8 mouse cellular contexts compared by ENCODE assay signal in the genomic region with DNA sequence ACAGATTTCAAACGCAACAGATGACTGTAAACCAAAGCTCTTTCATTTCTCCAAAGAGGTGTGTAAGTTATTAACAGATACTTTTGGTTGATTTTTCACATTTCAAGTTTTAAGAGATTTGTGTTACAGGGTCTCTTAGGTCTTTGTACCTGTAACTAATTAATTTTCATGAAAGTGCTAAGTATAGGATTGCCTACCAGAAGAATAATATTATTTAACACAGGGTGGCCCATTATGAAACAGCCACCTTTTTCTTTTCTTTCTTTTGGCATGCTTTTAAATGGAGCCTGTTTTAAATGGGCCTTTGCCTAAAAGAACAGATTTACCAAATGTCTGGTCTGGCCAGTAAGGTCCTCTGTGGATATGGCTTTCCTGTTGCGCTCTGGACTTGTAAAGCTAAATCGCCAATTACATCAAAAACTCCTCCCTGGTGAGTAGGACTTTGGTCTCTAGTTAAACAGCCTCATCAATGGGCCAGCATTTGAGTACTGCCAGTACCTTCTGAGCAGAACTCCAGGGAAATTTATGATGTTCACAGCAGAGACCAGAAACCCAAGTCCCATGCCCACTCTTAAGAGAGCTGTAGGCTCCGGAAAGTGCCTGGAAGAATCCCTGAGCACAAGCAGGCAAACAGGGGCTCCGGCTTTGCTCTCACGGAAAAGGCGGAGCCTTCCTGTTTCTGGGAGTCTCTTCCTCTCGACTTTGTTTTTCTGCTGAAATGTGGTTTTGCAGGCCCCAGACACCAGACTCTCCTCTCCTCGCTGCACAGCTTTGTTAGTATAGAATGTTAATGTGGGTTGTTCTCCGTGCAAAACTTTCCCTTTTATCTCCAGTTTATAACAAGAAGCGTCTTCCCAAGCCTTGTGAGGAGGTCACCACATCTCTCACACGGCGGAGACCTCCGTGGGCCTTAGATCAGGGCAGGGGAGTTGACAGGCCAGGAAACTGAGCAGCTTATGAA. TPM values are rescaled to one million over a fixed set of nuclear protein-coding genes. Genes with fewer than 3 reads are reported as not detected.
DNase-seq lines count a peak whose midpoint lies in the region; ATAC-seq and TF ChIP-seq lines count a peak whose summit lies in the region.

No protein-coding gene starts in this region.

- TF ChIP-seq POLR2A in liver, adult 2 months (IDR thresholded peaks at IDR 0.05; ENCODE audit: extremely low read depth, insufficient read depth, low read length): no peak

- no peak for ATAC-seq in embryonic facial prominence, embryonic 12.5 days (ENCODE audit: insufficient number of reproducible peaks, insufficient read depth, low FRiP score, low TSS enrichment)
- ATAC-seq in hindbrain, postnatal 0 days: no peak
- no peak for ATAC-seq in stomach, embryonic 16.5 days (ENCODE audit: insufficient read depth, low FRiP score)
- ATAC-seq in midbrain, embryonic 14.5 days (ENCODE audit: low FRiP score, low TSS enrichment): no peak

- no peaks in the 10 kb centered on the region for H3K9me3 ChIP-seq in embryonic facial prominence, embryonic 12.5 days
- no peaks in the 10 kb centered on the region for H3K9me3 ChIP-seq in hindbrain, postnatal 0 days (ENCODE audit: low read length)
- no peaks in the 10 kb centered on the region for H3K9me3 ChIP-seq in stomach, embryonic 16.5 days (replicated peaks; ENCODE audit: control insufficient read depth, low read length)
- no peaks in the 10 kb centered on the region for H3K9me3 ChIP-seq in midbrain, embryonic 14.5 days (ENCODE audit: control insufficient read depth, low read length)

- peaks cover 41% of the 10 kb centered on the region for H3K4me1 ChIP-seq in embryonic facial prominence, embryonic 12.5 days
- no peaks in the 10 kb centered on the region for H3K4me1 ChIP-seq in hindbrain, postnatal 0 days (ENCODE audit: insufficient read depth, low read length)
- H3K4me1 ChIP-seq in liver, adult 2 months (ENCODE audit: control insufficient read depth, insufficient read depth, low read length): peaks cover 3% of the 10 kb centered on the region; the same call in 1 of the 2 replicates
- H3K4me1 ChIP-seq in stomach, embryonic 16.5 days (ENCODE audit: control insufficient read depth, insufficient read depth, low read length): 0 out of 2 replicates have a peak, but pooled peaks cover 4% of the 10 kb centered on the region
- 0 out of 2 replicates have a peak, but pooled peaks cover 3% of the 10 kb centered on the region for H3K4me1 ChIP-seq in midbrain, embryonic 14.5 days (ENCODE audit: control insufficient read depth, insufficient read depth, low read length)

- no peak overlapping the region for H3K4me3 ChIP-seq in embryonic facial prominence, embryonic 12.5 days
- H3K4me3 ChIP-seq in hindbrain, postnatal 0 days (ENCODE audit: low read length): no peak overlapping the region
- H3K4me3 ChIP-seq in liver, adult 2 months (ENCODE audit: insufficient read depth, low read depth, low read length): no peak overlapping the region
- no peak overlapping the region for H3K4me3 ChIP-seq in stomach, embryonic 16.5 days (replicated peaks; ENCODE audit: low read length)
- no peak overlapping the region for H3K4me3 ChIP-seq in midbrain, embryonic 14.5 days (replicated peaks; ENCODE audit: low read depth, low read length)

- 37% methylated on average over 14 of the region's 14 CpGs for WGBS in embryonic facial prominence, embryonic 12.5 days
- WGBS in hindbrain, postnatal 0 days: 69% methylated on average over 14 of the region's 14 CpGs
- 52% methylated on average over 14 of the region's 14 CpGs for WGBS in liver, adult 2 months
- 60% methylated on average over 14 of the region's 14 CpGs for WGBS in stomach, embryonic 16.5 days
- WGBS in midbrain, embryonic 14.5 days: 59% methylated on average over 14 of the region's 14 CpGs

- peak; percentile 39 for DNase-seq in CD4-positive, CD25-positive, alpha-beta regulatory T cell, adult 2 months (ENCODE audit: low read depth, low spot score)
- no peak for DNase-seq in hindbrain, postnatal 0 days (ENCODE audit: low spot score)
- peak; percentile 89 for DNase-seq in liver, adult 2 months (ENCODE audit: extremely low read depth, low read depth, low spot score)
- no peak for DNase-seq in layer of hippocampus, postnatal 36 days
- DNase-seq in midbrain, embryonic 14.5 days: no peak
- DNase-seq in layer of hippocampus, postnatal 25 days (ENCODE audit: extremely low spot score in 1 of 2, low spot score in 1 of 2): no peak

- H3K4me2 ChIP-seq in embryonic facial prominence, embryonic 12.5 days (replicated peaks): no peak overlapping the region
- H3K4me2 ChIP-seq in hindbrain, postnatal 0 days (ENCODE audit: low read depth, low read length): no peak overlapping the region
- no peak overlapping the region for H3K4me2 ChIP-seq in stomach, embryonic 16.5 days (ENCODE audit: low read depth, low read length)
- no peak overlapping the region for H3K4me2 ChIP-seq in midbrain, embryonic 14.5 days (ENCODE audit: low read length)

- H3K79me2 ChIP-seq in liver, adult 2 months (ENCODE audit: control insufficient read depth, insufficient read depth, low read length): no peaks in the 10 kb centered on the region

- H3K27me3 ChIP-seq in embryonic facial prominence, embryonic 12.5 days: no peaks in the 10 kb centered on the region
- H3K27me3 ChIP-seq in hindbrain, postnatal 0 days (ENCODE audit: insufficient read depth, low read length): no peaks in the 10 kb centered on the region
- H3K27me3 ChIP-seq in liver, adult 2 months (ENCODE audit: control insufficient read depth, insufficient read depth, low read length): no peaks in the 10 kb centered on the region
- H3K27me3 ChIP-seq in stomach, embryonic 16.5 days (ENCODE audit: control insufficient read depth, insufficient read depth, low read length): no peaks in the 10 kb centered on the region
- H3K27me3 ChIP-seq in midbrain, embryonic 14.5 days (ENCODE audit: control insufficient read depth, insufficient read depth, low read length): no peaks in the 10 kb centered on the region

- peaks cover 4% of the 10 kb centered on the region for H3K36me3 ChIP-seq in embryonic facial prominence, embryonic 12.5 days
- 0 out of 2 replicates have a peak, but pooled peaks cover 7% of the 10 kb centered on the region for H3K36me3 ChIP-seq in hindbrain, postnatal 0 days (ENCODE audit: insufficient read depth, low read length)
- H3K36me3 ChIP-seq in liver, adult 2 months (ENCODE audit: control insufficient read depth, insufficient read depth, low read length): peaks cover 5% of the 10 kb centered on the region; the same call in 1 of the 2 replicates
- H3K36me3 ChIP-seq in stomach, embryonic 16.5 days (ENCODE audit: control insufficient read depth, insufficient read depth, low read length): no peaks in the 10 kb centered on the region
- 0 out of 2 replicates have a peak, but pooled peaks cover 10% of the 10 kb centered on the region for H3K36me3 ChIP-seq in midbrain, embryonic 14.5 days (ENCODE audit: control insufficient read depth, insufficient read depth, low read length)

- no peak for TF ChIP-seq CTCF in hindbrain, postnatal 0 days (IDR thresholded peaks at IDR 0.05; ENCODE audit: low read depth)
- no peak for TF ChIP-seq CTCF in liver, adult 2 months (IDR thresholded peaks at IDR 0.05; ENCODE audit: low read depth, low read length)

- H3K27ac ChIP-seq in embryonic facial prominence, embryonic 12.5 days: peak overlapping the region; percentile 83
- H3K27ac ChIP-seq in hindbrain, postnatal 0 days: peak overlapping the region; percentile 41; the same call in 1 of the 2 replicates
- H3K27ac ChIP-seq in liver, adult 2 months (replicated peaks; ENCODE audit: insufficient read depth, low read depth, low read length): peak overlapping the region; percentile 70; the same call in 1 of the 2 replicates
- peak overlapping the region; percentile 80 for H3K27ac ChIP-seq in stomach, embryonic 16.5 days (ENCODE audit: low read length)
- no peak overlapping the region for H3K27ac ChIP-seq in midbrain, embryonic 14.5 days (replicated peaks; ENCODE audit: low read depth, low read length)

- 0 out of 2 replicates have a peak overlapping the region, but pooled peaks have one; percentile 19 for H3K9ac ChIP-seq in embryonic facial prominence, embryonic 12.5 days
- no peak overlapping the region for H3K9ac ChIP-seq in hindbrain, postnatal 0 days (replicated peaks; ENCODE audit: low read length)
- H3K9ac ChIP-seq in liver, adult 2 months (ENCODE audit: low read depth, low read length): no peak overlapping the region
- no peak overlapping the region for H3K9ac ChIP-seq in stomach, embryonic 16.5 days (ENCODE audit: low read length)
- H3K9ac ChIP-seq in midbrain, embryonic 14.5 days (replicated peaks; ENCODE audit: low read length): no peak overlapping the region

RNA-seq across cellular contexts. Expression of gene Slc38a6, which starts 55.4 kb away (rescaled TPM):
- 15.0 and 17.2 TPM in 2 replicates for polyA plus RNA-seq in embryonic facial prominence, embryonic 12.5 days (2016; fragmentation: Nextera tagmentation; extraction: Ambion mirVana)
- 26.5 and 45.4 TPM in 2 replicates for total RNA-seq in hindbrain, postnatal 0 days (2014; rRNA removed)
- 6.4 and 10.7 TPM in 2 replicates for polyA plus RNA-seq in hindbrain, postnatal 0 days (2015; fragmentation: Nextera tagmentation; extraction: Ambion mirVana)
- total RNA-seq in liver, adult 2 months (2014; rRNA removed): 8.1 and 11.2 TPM in 2 replicates
- 4.5 and 8.6 TPM in 2 replicates for polyA plus RNA-seq in liver, adult 2 months (2012; rRNA removed)
- 5.1 and 8.3 TPM in 2 replicates for polyA plus RNA-seq in stomach, embryonic 16.5 days (2015; fragmentation: Nextera tagmentation; extraction: Ambion mirVana)
- 10 to 100 TPM; 13.8 to 16.8 TPM for total RNA-seq in layer of hippocampus, postnatal 36 days (2021)
- polyA plus RNA-seq in midbrain, embryonic 14.5 days (2014; fragmentation: Nextera tagmentation; extraction: Ambion mirVana): 12.6 and 14.3 TPM in 2 replicates
- 10 to 100 TPM in 1 of 2 experiments, 1 to 10 TPM in 1; 9.9 to 16.7 TPM for total RNA-seq in layer of hippocampus, postnatal 25 days (2021)

RNA-seq across cellular contexts. Expression of gene Trmt5, which starts 55.5 kb away (rescaled TPM):
- polyA plus RNA-seq in embryonic facial prominence, embryonic 12.5 days (2016; fragmentation: Nextera tagmentation; extraction: Ambion mirVana): 18.1 and 18.6 TPM in 2 replicates
- total RNA-seq in hindbrain, postnatal 0 days (2014; rRNA removed): 6.6 and 9.7 TPM in 2 replicates
- 15.0 TPM in 2 replicates for polyA plus RNA-seq in hindbrain, postnatal 0 days (2015; fragmentation: Nextera tagmentation; extraction: Ambion mirVana)
- 6.0 and 8.4 TPM in 2 replicates for total RNA-seq in liver, adult 2 months (2014; rRNA removed)
- polyA plus RNA-seq in liver, adult 2 months (2012; rRNA removed): 2.5 and 3.1 TPM in 2 replicates
- polyA plus RNA-seq in stomach, embryonic 16.5 days (2015; fragmentation: Nextera tagmentation; extraction: Ambion mirVana): 15.7 TPM in 2 replicates
- 10 to 100 TPM in 1 of 2 experiments, 1 to 10 TPM in 1; 9.8 to 11.0 TPM for total RNA-seq in layer of hippocampus, postnatal 36 days (2021)
- polyA plus RNA-seq in midbrain, embryonic 14.5 days (2014; fragmentation: Nextera tagmentation; extraction: Ambion mirVana): 16.6 and 17.2 TPM in 2 replicates
- total RNA-seq in layer of hippocampus, postnatal 25 days (2021): 10 to 100 TPM in 1 of 2 experiments, 1 to 10 TPM in 1; 10.0 to 11.4 TPM

Comparison
In these comparisons a context has a peak if more than half of its experiments do, and no peak if none do; other contexts are left out.
1. DNase-seq: peak in CD4-positive, CD25-positive, alpha-beta regulatory T cell, adult 2 months (single experiment) and liver, adult 2 months (single experiment); none in hindbrain, postnatal 0 days (single experiment), layer of hippocampus, postnatal 36 days (0 of 2), midbrain, embryonic 14.5 days (single experiment) and layer of hippocampus, postnatal 25 days (0 of 2).